Mouse (Mus musculus) ES-Bruce4 (cell line): ENCODE measurements around the gene Mrc2.

Source experiments
- CTCF ChIP-seq: IDR thresholded peaks from one replicate; pipeline ENCODE4 v1.8.1; 2011; ENCODE audit warnings: low read depth, low read length
- EP300 ChIP-seq: IDR thresholded peaks from 2 replicates; pipeline ENCODE4 v1.6.1; 2011; ENCODE audit warnings: low read depth, low read length; ENCODE audit not compliant: insufficient read depth
- POLR2A ChIP-seq: IDR thresholded peaks from one replicate; pipeline ENCODE4 v1.8.1; 2011; ENCODE audit warnings: low read length; ENCODE audit not compliant: insufficient read depth

- TF ChIP-seq CTCF (no peak), POLR2A (no peak), EP300 (no peak)
Measured at GRCm38 (mm10) chr11:105390290-105390689, 97.8 kb downstream of the Mrc2 start.
